Mouse (Mus musculus) cerebellum, adult 2 months (tissue): ENCODE measurements around the gene Homer3. TPM values are rescaled to one million over a fixed set of nuclear protein-coding genes. Genes with fewer than 3 reads are reported as not detected.

Experiments used
- DNase-seq, 2 experiments: peaks; one replicate each; pipeline ENCODE4 v3.0.0; 2021
- H3K27ac ChIP-seq: fragments of 200-500 bp; 2 replicates; pipeline ENCODE4 v1.5.1; 2012; ENCODE audit warnings: low read length, control low read depth, inconsistent platforms; ENCODE audit not compliant: insufficient read depth
- H3K27me3 ChIP-seq: fragments of 200-500 bp; 2 replicates; pipeline ENCODE4 v1.6.1; 2012; ENCODE audit warnings: inconsistent platforms, mild to moderate bottlenecking, low read length, moderate library complexity; ENCODE audit not compliant: control insufficient read depth, insufficient read depth
- H3K4me1 ChIP-seq: fragments of 200-500 bp; 2 replicates; pipeline ENCODE4 v1.6.1; 2011; ENCODE audit warnings: low read length; ENCODE audit not compliant: control insufficient read depth, insufficient read depth
- H3K4me3 ChIP-seq: fragments of 200-500 bp; replicated peaks from 2 replicates; pipeline ENCODE3; 2011; ENCODE audit warnings: mild to moderate bottlenecking, low read depth, low read length, control low read depth; ENCODE audit not compliant: insufficient read depth
- CTCF ChIP-seq: fragments of 200-500 bp; IDR thresholded peaks from 2 replicates; pipeline ENCODE4 v1.5.1; 2011; ENCODE audit warnings: low read depth, mild to moderate bottlenecking, control low read depth, low read length, moderate library complexity, borderline replicate concordance; ENCODE audit not compliant: insufficient read depth
- POLR2A ChIP-seq: fragments of 200-500 bp; IDR thresholded peaks from 2 replicates; pipeline ENCODE4 v1.6.1; 2011; ENCODE audit warnings: low read length, control low read depth, borderline replicate concordance; ENCODE audit not compliant: insufficient read depth
- WGBS: fragments of 180-500 bp; shearing (Covaris S2); methylation state at CpG from one replicate; pipeline ENCODE4 v1.1.7; 2018; 5-methylcytosine and 5-hydroxymethylcytosine counted together
- polyA plus RNA-seq: library from polyadenylated mRNA; depleted of rRNA; stranded (reverse); fragments of >200 nt; gene quantifications from 2 replicates; pipeline ENCODE4 v1.2.3, GENCODE M21; 2012

Homer3 gene
- polyA plus RNA-seq, 1 experiment: 262 TPM

- Histone ChIP-seq H3K4me3 (no peak overlapping the region), H3K27ac (no peak overlapping the region), H3K4me1 (peaks cover 10% of the 10 kb centered on the region; the same call in 1 of the 2 replicates), H3K27me3 (no peaks in the 10 kb centered on the region)
- TF ChIP-seq POLR2A: no peak
- TF ChIP-seq CTCF: no peak
- WGBS: 37% methylated on average over 45 of the region's 45 CpGs
- DNase-seq: peak in 1 of 2 experiments; percentile 44
Measured at GRCm38 (mm10) chr8:70329835-70330740, 47.5 kb downstream of the Homer3 start.

- peak; percentile 48 to 69 for DNase-seq
- H3K4me1 ChIP-seq: peaks cover 10% of the 10 kb centered on the region; the same call in 1 of the 2 replicates
- no peak overlapping the region for H3K4me3 ChIP-seq
- H3K27me3 ChIP-seq: no peaks in the 10 kb centered on the region
- H3K27ac ChIP-seq: no peak overlapping the region
- TF ChIP-seq POLR2A (no peak), CTCF (no peak; the same call in 1 of the 2 replicates)
- 31% methylated on average over 53 of the region's 53 CpGs for WGBS
Measured at GRCm38 (mm10) chr8:70330741-70331364, 48.2 kb downstream of the Homer3 start.

GRCm38 (mm10) chr8:70331526-70331925 is 48.9 kb downstream of the Homer3 start:
- WGBS: 71% methylated on average over 19 of the region's 19 CpGs
- no peak overlapping the region for H3K27ac ChIP-seq
- H3K4me1 ChIP-seq: peaks cover 10% of the 10 kb centered on the region; the same call in 1 of the 2 replicates
- no peak for TF ChIP-seq CTCF
- no peak for TF ChIP-seq POLR2A
- no peak overlapping the region for H3K4me3 ChIP-seq
- DNase-seq: peak in 1 of 2 experiments; percentile 52
- H3K27me3 ChIP-seq: no peaks in the 10 kb centered on the region

- TF ChIP-seq CTCF (peak; percentile 74), POLR2A (no peak)
- H3K4me3 ChIP-seq: peak overlapping the region; percentile 13
- 26% methylated on average over 41 of the region's 41 CpGs for WGBS
- peaks cover 10% of the 10 kb centered on the region; the same call in 1 of the 2 replicates for H3K4me1 ChIP-seq
- DNase-seq: peak; percentile 84 to 88
- no peak overlapping the region for H3K27ac ChIP-seq
- no peaks in the 10 kb centered on the region for H3K27me3 ChIP-seq
Measured at GRCm38 (mm10) chr8:70332070-70332877, 49.6 kb downstream of the Homer3 start.

- Histone ChIP-seq H3K27ac (no peak overlapping the region), H3K4me1 (peaks cover 10% of the 10 kb centered on the region; the same call in 1 of the 2 replicates), H3K4me3 (no peak overlapping the region), H3K27me3 (no peaks in the 10 kb centered on the region)
- no peak for DNase-seq
- TF ChIP-seq CTCF: no peak
- TF ChIP-seq POLR2A: no peak
- 91% methylated on average over 6 of the region's 6 CpGs for WGBS
Measured at GRCm38 (mm10) chr8:70332878-70333202, 50.2 kb downstream of the Homer3 start.

GRCm38 (mm10) chr8:70338931-70339330 is 56.3 kb downstream of the Homer3 start:
- Histone ChIP-seq H3K4me1 (peaks cover 40% of the 10 kb centered on the region), H3K27ac (no peak overlapping the region), H3K27me3 (no peaks in the 10 kb centered on the region), H3K4me3 (no peak overlapping the region)
- no peak for DNase-seq
- TF ChIP-seq CTCF: no peak
- no peak for TF ChIP-seq POLR2A
- WGBS: 89% methylated on average over 7 of the region's 7 CpGs

GRCm38 (mm10) chr8:70340659-70341058 is 58.0 kb downstream of the Homer3 start:
- H3K27me3 ChIP-seq: no peaks in the 10 kb centered on the region
- DNase-seq: peak; percentile 63 to 73
- H3K4me1 ChIP-seq: peaks cover 47% of the 10 kb centered on the region
- H3K27ac ChIP-seq: peak overlapping the region; percentile 76
- H3K4me3 ChIP-seq: no peak overlapping the region
- TF ChIP-seq POLR2A (no peak), CTCF (no peak)
- WGBS: 14% methylated on average over 7 of the region's 7 CpGs
